Mouse (Mus musculus): ENCODE results near the gene Cradd.

GRCm38 (mm10) chr10:95226772-95227171, 97.2 kb downstream of the Cradd start:
- TF ChIP-seq POLR2A (IDR thresholded peaks at IDR 0.05; ENCODE audit: insufficient read length, low read depth), result no peak
- no peak for TF ChIP-seq USF1 (IDR thresholded peaks at IDR 0.05; ENCODE audit: low read depth)
- TF ChIP-seq REST (IDR thresholded peaks at IDR 0.05; ENCODE audit: insufficient read depth, insufficient read length), result no peak
- TF ChIP-seq POLR2AphosphoS2 (IDR thresholded peaks at IDR 0.05; ENCODE audit: insufficient read length, low read depth), result no peak
- TF ChIP-seq TCF3 (IDR thresholded peaks at IDR 0.05; ENCODE audit: insufficient read length, low read depth), result no peak
- TF ChIP-seq MAX (IDR thresholded peaks at IDR 0.05; ENCODE audit: low read depth), result no peak
- TF ChIP-seq E2F4 (IDR thresholded peaks at IDR 0.05; ENCODE audit: insufficient read depth), result no peak
- TF ChIP-seq MYOD1 (IDR thresholded peaks at IDR 0.05; ENCODE audit: control insufficient read depth in 1 of 3, insufficient read length in 2 of 3, low read depth in 2 of 3), result no peak
- TF ChIP-seq TCF12 (IDR thresholded peaks at IDR 0.05; ENCODE audit: insufficient read depth, poor library complexity, severe bottlenecking), result no peak
